Mouse (Mus musculus): ENCODE data around the gene Sec1.

- TF ChIP-seq CTCF (IDR thresholded peaks at IDR 0.05; ENCODE audit: low read depth, low read length) (no peak), TAL1 (conservative IDR thresholded peaks at IDR 0.05; ENCODE audit: low read depth, low read length) (no peak), GATA1 (IDR thresholded peaks at IDR 0.05; ENCODE audit: borderline replicate concordance, low read length) (no peak), POLR2AphosphoS5 (IDR thresholded peaks at IDR 0.05; ENCODE audit: insufficient replicate concordance, low read depth, low read length) (no peak)
Measured at GRCm38 (mm10) chr7:45686841-45687240, 7.4 kb downstream of the Sec1 start.
